Mouse (Mus musculus): Measurements from ENCODE around the gene Cxcl9.

Gene Cxcl9

DNA sequence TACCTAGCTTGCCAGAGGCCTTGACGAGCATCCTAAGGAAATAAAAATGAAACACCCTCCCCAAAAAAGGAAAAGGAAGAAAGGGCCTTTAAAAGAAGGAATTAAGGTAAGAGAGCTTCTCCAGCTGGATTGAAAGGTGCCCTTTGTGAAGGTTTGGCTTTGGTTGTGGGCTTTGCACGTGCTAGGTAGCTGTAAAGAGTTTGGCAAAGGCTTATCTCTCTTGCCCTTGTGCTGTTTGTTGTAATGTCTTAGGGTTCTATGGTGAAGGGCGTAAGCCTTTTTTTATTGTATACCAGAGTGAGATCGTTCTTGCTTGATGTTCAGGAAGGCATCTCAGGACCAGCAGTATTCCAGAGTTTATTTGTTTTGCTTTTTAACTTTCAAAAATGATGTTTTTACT lies 12.7 kb upstream of the Cxcl9 start:
- DNase-seq (ENCODE audit: low spot score in 2 of 2): no peak

DNA sequence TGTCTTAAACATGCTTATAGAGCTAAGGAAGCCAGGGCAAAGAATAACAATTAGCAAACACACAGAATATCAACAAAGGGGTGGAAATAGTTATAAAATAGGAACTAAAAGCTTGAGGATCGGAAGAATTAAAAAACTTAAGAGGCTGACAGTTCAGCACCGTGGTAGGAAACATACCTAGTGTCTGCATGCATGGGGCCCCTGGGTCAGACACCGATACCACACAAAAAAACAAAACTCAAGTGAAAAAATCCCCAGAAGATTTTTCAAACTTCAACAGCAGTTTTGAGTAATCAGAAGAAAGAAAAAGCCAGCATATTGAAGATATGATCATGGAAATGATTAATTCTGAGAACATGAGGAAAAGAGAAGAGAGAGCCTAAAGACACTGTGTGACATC lies 8.9 kb upstream of the Cxcl9 start:
- DNase-seq (ENCODE audit: low spot score in 2 of 2): no peak

GRCm38 (mm10) chr5:92332359-92332840 lies 4.5 kb upstream of the Cxcl9 start:
- no peak for DNase-seq (ENCODE audit: low spot score in 2 of 2)

- no peak for DNase-seq (ENCODE audit: low spot score in 2 of 2)
Observed at GRCm38 (mm10) chr5:92331635-92332338, 3.9 kb upstream of the Cxcl9 start, which contains the start of gene Art3. Art3 (plus strand) TSS chr5:92331827.

DNA sequence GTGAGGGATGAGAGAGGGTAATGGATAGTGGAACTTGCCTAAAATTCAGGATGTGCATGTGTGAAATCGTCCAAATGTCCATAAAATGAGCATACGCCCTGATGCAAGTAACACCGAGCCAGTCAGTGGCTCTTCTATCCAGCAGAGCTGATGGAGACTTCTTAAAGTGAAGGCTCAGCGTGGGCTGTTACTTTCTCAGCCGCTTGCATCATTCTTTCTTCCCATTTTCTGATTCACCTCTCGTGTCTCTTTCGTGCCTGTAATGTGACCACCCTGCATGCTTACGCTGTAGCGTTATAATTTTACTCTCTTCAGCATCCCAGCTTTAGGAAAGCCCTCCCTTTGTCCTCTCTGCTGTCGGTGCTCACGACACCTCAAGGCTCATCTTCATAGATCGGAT lies 3.2 kb upstream of the Cxcl9 start:
- no peak for DNase-seq (ENCODE audit: low spot score in 2 of 2)

GRCm38 (mm10) chr5:92327367-92327766 lies 512 bp downstream of the Cxcl9 start:
- no peak for DNase-seq (ENCODE audit: low spot score in 2 of 2)

- DNase-seq (ENCODE audit: low spot score in 2 of 2): no peak
Observed at GRCm38 (mm10) chr5:92323264-92323663, 4.6 kb downstream of the Cxcl9 start.

DNA sequence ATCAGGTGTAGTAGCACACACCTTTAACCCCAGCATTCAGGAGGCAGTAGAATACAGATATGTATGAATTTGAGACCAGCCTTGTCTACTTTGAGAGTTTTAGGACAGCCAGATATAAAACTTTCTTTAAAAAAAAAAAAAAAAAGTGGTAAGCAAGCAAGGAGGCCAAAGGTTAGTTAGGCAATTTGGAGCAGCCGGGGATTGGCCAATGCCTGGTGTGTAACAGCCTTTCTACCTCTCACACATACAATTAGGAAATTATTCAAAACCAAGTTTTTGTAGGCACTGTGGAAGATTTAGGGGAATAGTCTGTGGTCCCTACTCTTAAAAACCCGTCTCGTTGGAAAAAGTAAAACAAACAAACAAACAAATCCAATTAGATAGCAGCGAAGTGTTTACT lies 5.3 kb downstream of the Cxcl9 start:
- no peak for DNase-seq (ENCODE audit: low spot score in 2 of 2)

DNA sequence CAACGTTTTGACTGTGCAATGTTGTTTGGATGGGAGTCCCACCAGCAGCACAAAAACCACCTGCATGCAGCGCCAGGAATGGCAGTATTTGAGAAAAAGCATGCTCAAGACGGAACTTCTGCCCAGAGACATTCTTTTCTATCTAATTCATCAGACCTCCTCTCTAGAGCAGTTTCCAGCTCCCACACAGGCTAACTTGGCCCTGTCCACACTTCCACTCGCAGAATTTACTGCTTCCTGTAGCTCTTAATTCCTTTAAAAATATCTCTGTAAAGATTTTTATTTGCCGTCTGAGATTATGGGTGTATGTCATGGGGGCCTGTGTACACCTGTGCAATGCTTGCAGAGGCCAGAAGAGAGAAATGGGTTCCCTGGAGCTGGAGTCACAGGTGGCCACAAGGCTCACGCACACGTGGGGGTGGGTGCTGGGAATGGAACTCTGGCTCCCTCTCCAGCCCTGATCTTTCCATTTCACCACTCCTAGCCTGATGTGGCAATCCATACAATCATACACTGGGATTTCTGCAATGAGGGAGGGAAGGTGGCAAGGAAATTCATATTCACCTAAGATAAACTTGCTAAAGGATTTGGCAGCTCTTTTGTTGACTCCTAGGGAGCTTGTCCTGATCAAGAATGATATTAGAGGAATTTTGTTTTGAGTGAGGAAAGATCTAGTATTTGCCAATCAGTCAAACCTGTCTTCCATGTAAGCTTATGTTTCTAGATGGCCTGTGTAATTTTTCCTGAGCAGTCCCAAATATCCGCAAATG lies 6.1 kb downstream of the Cxcl9 start:
- no peak for DNase-seq (ENCODE audit: low spot score in 2 of 2)

DNA sequence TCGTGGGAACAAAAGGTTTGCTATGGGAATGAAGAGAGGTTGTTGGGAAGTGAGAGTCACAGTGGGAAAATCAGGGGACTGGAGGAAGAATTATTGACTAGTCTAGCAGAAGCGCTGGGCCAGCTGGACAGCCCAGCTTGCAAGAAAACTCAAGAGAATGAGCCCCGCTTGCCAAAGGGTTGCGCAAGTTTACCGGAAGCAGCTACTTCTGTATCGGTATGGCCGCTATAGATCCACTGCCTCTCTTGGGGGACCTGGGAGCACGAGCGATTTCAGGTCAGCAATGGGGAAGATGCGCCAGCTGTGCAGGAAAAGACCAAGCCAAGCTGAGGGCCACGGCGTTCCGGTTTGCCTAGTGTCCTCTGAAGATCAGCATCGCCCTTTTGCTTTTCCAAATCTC lies 9.3 kb downstream of the Cxcl9 start:
- no peak for DNase-seq (ENCODE audit: low spot score in 2 of 2)

GRCm38 (mm10) chr5:92318119-92318518 lies 9.8 kb downstream of the Cxcl9 start:
- no peak for DNase-seq (ENCODE audit: low spot score in 2 of 2)

GRCm38 (mm10) chr5:92313776-92314175 lies 14.1 kb downstream of the Cxcl9 start:
- no peak for DNase-seq (ENCODE audit: low spot score in 2 of 2)

DNA sequence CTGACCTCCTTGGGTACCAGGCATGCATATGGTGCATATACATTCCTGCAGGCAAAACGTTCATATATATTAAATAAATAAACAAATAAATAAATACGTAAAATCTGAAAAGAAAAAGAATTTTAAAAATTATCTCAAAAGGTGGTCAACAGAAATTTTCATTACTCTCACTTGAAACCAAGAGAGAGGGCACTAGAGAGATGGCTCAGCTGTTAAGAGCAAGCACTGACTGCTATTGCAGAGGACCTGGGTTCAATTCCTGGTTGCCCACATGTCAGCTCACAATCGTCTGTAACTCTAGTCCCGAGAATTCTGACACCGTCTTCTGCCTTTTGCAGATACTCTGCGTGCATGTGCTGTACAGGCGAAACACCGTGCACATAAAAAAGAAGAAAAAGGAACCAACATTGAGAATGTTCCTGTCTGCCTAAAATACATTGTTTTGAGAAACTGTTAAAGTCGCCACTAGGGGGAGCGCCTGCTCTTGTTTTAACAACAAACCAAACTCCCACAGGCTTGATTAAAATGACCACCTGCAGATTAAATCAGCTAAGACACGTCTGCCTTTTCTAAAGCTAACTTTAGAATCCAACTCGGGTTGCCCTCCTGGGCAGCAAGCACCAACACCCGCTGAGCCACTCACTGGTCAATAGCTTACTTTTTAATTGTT lies 15.7 kb downstream of the Cxcl9 start:
- peak; percentile 91 to 93 for DNase-seq (ENCODE audit: low spot score in 2 of 2)

GRCm38 (mm10) chr5:92309681-92310511 lies 18.0 kb downstream of the Cxcl9 start, which contains the start of gene Sdad1:
Sdad1 (minus strand) TSS chr5:92310479.
- DNase-seq (ENCODE audit: low spot score in 2 of 2): peak; percentile 97 to 98

DNA sequence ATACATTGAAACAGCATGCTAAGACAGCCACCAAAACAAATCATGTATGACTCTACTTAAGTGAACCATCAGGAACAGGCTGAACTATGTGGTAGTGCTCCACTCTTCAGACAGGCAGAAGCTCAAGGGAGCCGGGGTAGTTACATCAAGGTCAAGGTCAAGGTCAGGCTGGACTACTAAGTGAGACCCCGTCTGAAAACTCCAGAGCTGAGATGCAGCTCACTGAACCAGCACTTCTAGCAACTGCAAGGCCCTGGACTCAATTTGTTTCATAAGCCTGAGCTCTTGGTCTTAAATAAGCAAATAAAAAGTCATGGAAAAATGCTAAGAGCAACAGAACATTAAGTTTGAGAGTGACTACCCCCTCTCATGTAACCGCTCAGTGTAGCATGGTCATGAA lies 23.6 kb downstream of the Cxcl9 start:
- no peak for DNase-seq (ENCODE audit: low spot score in 2 of 2)

- no peak for DNase-seq (ENCODE audit: low spot score in 2 of 2)
Observed at GRCm38 (mm10) chr5:92302149-92302840, 25.6 kb downstream of the Cxcl9 start.

DNA sequence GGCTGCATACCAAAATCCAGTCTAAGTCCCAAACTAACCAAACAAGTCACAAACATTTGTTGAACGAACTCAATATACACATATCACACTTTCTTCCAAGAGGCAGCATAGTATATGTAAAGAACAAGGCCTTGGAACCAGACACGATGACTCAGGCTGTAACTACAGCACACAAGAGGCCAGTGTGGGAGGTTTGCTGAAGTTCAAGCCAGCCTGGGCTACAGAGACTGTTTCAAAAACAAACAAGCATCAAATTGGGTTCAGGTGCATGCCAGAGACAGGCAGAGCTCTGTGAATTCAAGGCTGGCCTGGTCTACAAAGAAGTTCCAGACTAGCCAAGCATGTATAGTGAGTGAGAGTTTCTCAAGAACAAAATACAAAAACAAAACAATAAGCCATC lies 33.4 kb downstream of the Cxcl9 start:
- no peak for DNase-seq (ENCODE audit: low spot score in 2 of 2)

GRCm38 (mm10) chr5:92291652-92292414 lies 36.0 kb downstream of the Cxcl9 start:
- DNase-seq (ENCODE audit: low spot score in 2 of 2): no peak

DNA sequence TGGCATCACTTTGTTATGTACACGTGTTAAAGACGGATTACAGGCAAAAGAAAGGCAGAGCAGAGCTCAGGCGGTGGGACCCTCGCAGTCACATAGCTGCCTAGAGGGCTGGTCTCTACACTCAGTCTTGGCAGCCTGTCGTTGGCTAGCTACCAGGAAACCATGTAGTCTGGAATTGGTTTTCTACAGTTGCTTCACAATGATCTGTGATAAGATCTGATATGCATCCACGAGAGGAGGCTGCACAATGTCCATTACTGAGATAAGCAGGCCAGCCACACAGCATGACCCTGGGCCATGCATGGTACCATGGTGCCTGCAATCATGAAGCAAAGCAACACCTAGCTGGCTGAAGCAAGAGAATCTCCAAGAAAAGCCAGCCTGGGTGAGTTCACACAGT lies 40.0 kb downstream of the Cxcl9 start:
- DNase-seq (ENCODE audit: low spot score in 2 of 2): no peak

GRCm38 (mm10) chr5:92283107-92283506 lies 44.8 kb downstream of the Cxcl9 start:
- no peak for DNase-seq (ENCODE audit: low spot score in 2 of 2)

All from right cerebral cortex, postnatal 10 days (tissue).